Mouse (Mus musculus) embryonic facial prominence, embryonic 15.5 days (tissue): ENCODE results near the gene Stt3b. TPM values are rescaled to one million over a fixed set of nuclear protein-coding genes. Genes with fewer than 3 reads are reported as not detected.

Experiments used
- ATAC-seq: fragments of 200-750 bp; cut with Nextera tagmentation; 2 replicates; pipeline ENCODE4 v1.8.0; 2017; ENCODE audit warnings: low read depth, moderate TSS enrichment; ENCODE audit not compliant: insufficient number of reproducible peaks, low FRiP score, low TSS enrichment
- H3K27ac ChIP-seq: fragments of 300-500 bp; sonication (generic); replicated peaks from 2 replicates; pipeline ENCODE4 v1.5.1; 2015; ENCODE audit warnings: mild to moderate bottlenecking, inconsistent platforms
- H3K27me3 ChIP-seq: fragments of 300-500 bp; sonication (generic); 2 replicates; pipeline ENCODE4 v1.6.1; 2015; ENCODE audit warnings: inconsistent platforms
- H3K36me3 ChIP-seq: fragments of 300-500 bp; sonication (generic); 2 replicates; pipeline ENCODE4 v1.6.1; 2015; ENCODE audit warnings: mild to moderate bottlenecking, inconsistent platforms
- H3K4me1 ChIP-seq: fragments of 300-500 bp; sonication (generic); 2 replicates; pipeline ENCODE4 v1.6.1; 2015; ENCODE audit warnings: inconsistent platforms
- H3K4me2 ChIP-seq: fragments of 300-500 bp; sonication (generic); replicated peaks from 2 replicates; pipeline ENCODE4 v1.6.1; 2015; ENCODE audit warnings: mild to moderate bottlenecking, inconsistent platforms
- H3K4me3 ChIP-seq: fragments of 300-500 bp; sonication (generic); replicated peaks from 2 replicates; pipeline ENCODE4 v1.5.1; 2015; ENCODE audit warnings: mild to moderate bottlenecking, inconsistent platforms
- H3K9ac ChIP-seq: fragments of 300-500 bp; sonication (generic); 2 replicates; pipeline ENCODE4 v1.6.1; 2015; ENCODE audit warnings: inconsistent platforms
- H3K9me3 ChIP-seq: fragments of 300-500 bp; sonication (generic); replicated peaks from 2 replicates; pipeline ENCODE4 v1.6.1; 2016; ENCODE audit warnings: inconsistent platforms
- WGBS: fragments of 180-500 bp; shearing (Covaris S2); methylation state at CpG from one replicate; pipeline ENCODE4 v1.1.7; 2015; 5-methylcytosine and 5-hydroxymethylcytosine counted together
- polyA plus RNA-seq: library from polyadenylated mRNA; unstranded; fragments of >200 nt; fragmentation: Nextera tagmentation; extraction: Ambion mirVana; gene quantifications from 2 replicates; pipeline ENCODE4 v1.2.1, GENCODE M21; 2015

Stt3b gene
- polyA plus RNA-seq, 1 experiment from 2014 or later = 95.3 TPM

DNA sequence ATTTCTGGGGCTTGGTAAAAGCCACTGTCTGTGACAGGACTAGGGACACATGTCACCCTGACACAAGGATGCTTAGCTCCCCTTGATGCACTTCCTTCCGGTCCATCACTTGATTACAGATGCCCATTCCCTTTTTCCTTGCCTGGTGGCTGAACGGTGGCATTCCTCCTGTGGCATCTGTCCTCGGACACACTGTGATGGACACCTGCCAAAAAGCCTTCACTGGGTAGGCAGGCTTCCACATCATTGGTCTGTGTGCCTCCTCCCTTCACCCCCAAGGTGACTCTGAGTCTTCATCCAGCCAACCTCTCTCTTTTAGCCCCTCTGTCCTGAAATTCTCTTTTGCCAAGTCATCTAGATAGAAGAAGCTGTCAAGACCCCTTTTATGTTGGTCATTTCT lies 78.7 kb downstream of the Stt3b start:
- H3K9ac ChIP-seq = no peak overlapping the region
- no peaks in the 10 kb centered on the region for H3K4me1 ChIP-seq
- H3K4me2 ChIP-seq = no peak overlapping the region
- H3K4me3 ChIP-seq = no peak overlapping the region
- H3K9me3 ChIP-seq = no peaks in the 10 kb centered on the region
- 87% methylated on average over 3 of the region's 3 CpGs for WGBS
- H3K27ac ChIP-seq = no peak overlapping the region
- no peaks in the 10 kb centered on the region for H3K27me3 ChIP-seq
- no peak for ATAC-seq
- H3K36me3 ChIP-seq = 0 out of 2 replicates have a peak, but pooled peaks cover 7% of the 10 kb centered on the region

DNA sequence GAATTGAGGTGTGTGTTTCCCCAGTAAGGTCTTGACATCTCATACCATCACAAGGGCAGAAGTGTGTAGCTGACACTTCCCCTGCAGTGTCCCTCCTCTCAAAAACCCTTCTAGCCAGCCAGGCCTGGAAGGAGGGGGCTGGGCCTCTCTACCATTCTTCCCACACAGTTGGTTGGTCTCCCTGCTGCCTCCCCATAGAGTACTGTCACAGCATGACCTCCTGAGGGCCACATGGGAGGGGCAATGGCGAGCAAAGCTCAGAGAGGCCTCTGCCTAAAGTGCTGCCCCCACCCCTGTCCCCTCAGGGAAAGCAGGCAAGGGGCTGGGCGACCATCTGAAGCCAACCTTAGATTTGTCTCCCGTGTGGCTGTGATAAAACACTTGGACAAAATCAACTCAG lies 80.1 kb downstream of the Stt3b start:
- ATAC-seq = no peak
- 33% methylated on average over 3 of the region's 3 CpGs for WGBS
- H3K9ac ChIP-seq = no peak overlapping the region
- no peaks in the 10 kb centered on the region for H3K27me3 ChIP-seq
- H3K27ac ChIP-seq = no peak overlapping the region
- no peaks in the 10 kb centered on the region for H3K9me3 ChIP-seq
- no peak overlapping the region for H3K4me3 ChIP-seq
- H3K36me3 ChIP-seq = 0 out of 2 replicates have a peak, but pooled peaks cover 7% of the 10 kb centered on the region
- H3K4me1 ChIP-seq = no peaks in the 10 kb centered on the region
- no peak overlapping the region for H3K4me2 ChIP-seq

DNA sequence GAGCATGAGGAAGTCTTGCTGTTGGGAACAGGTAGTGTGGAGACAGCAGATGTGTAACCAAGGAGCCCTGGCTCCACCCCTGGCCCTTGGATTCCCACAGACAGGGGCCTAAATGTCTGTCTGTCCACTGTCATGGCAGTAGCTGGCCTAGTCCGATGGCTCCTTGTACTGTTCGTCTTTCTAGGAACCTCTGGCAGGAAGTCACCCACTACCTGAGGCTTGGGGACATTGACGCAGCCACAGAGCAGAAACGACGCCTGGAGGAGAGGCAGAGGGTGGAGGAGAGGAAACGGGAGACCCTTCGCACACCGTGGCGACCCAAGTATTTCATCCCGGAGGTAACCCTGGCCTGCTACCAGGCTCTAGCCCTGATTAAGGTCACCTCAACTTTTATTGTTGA lies 80.5 kb downstream of the Stt3b start:
- Histone ChIP-seq H3K4me1 (no peaks in the 10 kb centered on the region), H3K27ac (no peak overlapping the region), H3K27me3 (no peaks in the 10 kb centered on the region), H3K9ac (no peak overlapping the region), H3K4me2 (no peak overlapping the region), H3K4me3 (no peak overlapping the region), H3K9me3 (no peaks in the 10 kb centered on the region), H3K36me3 (0 out of 2 replicates have a peak, but pooled peaks cover 7% of the 10 kb centered on the region)
- ATAC-seq = no peak
- WGBS = 72% methylated on average over 10 of the region's 10 CpGs

DNA sequence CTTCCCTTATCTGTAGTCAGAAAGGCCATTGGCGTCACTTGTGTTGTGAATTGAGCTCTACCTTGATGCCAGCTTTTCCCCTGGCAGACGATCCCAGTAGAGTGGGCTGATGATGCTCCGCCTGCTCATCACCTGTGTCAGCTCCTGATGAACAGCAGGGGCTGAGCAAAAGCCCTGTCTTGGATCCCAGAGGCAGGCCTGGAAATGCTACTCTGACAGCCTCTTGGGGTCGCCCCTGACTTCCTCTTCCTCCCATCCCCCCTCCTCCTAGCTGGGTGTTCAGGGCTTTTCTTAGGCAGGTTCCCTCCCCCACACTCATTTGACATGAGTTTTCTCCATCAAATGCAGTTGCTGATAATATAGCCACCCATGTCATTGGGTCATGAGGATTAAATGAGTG lies 81.1 kb downstream of the Stt3b start:
- Histone ChIP-seq H3K27me3 (no peaks in the 10 kb centered on the region), H3K27ac (no peak overlapping the region), H3K9me3 (no peaks in the 10 kb centered on the region), H3K4me3 (no peak overlapping the region), H3K4me2 (no peak overlapping the region), H3K4me1 (no peaks in the 10 kb centered on the region), H3K9ac (no peak overlapping the region), H3K36me3 (0 out of 2 replicates have a peak, but pooled peaks cover 7% of the 10 kb centered on the region)
- WGBS = 58% methylated on average over 4 of the region's 4 CpGs
- no peak for ATAC-seq

DNA sequence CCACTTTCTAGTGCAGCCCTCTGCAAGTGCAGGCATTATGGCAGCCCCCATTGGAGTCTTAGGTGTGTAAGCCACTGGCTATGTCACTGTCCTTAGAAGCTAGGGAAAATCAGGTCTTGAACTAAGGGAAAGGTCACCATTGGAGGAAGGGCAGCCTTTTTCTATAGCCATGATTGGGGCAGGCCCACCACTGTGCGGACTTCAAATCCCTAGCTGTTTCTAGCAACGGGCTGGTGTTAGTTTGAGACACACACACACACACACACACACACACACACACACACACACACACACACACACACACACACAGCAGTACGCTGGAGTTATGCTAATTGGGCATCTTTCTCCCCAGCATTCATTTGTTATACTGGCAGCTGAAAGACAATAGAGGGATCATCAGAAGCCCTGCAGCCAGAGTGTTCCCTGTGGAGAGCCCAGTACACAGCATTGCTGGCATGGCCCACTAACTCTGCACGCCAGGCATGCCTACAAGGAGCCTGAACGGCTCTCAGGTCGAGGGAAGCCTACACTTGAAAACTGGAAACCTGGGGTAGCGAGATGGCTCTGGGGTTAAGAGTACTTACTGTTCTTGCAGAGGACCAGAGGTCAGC lies 85.4 kb downstream of the Stt3b start:
- no peak for ATAC-seq

DNA sequence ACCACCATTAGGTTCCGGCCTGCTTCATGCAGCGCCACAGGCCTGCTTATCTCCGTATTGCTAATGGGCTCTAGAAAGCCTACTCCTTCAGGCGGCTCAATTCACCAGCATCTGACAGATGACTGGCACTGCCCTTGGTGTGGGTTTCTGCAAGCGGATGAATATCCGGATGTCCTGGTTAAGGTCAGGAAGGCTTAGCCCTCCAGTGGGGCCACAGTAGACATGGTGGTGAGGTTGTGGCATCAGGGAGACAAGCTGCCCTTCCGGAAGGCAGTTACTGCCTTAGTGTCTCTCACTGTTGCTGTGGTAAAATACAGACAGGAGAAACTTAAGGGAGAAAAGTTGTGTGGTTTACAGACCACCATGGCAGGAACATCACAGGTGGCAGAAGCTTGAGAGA lies 89.0 kb downstream of the Stt3b start:
- H3K27ac ChIP-seq = no peak overlapping the region
- H3K27me3 ChIP-seq = no peaks in the 10 kb centered on the region
- WGBS = 90% methylated on average over 7 of the region's 7 CpGs
- no peak for ATAC-seq
- H3K9me3 ChIP-seq = no peaks in the 10 kb centered on the region
- no peak overlapping the region for H3K4me2 ChIP-seq
- no peak overlapping the region for H3K4me3 ChIP-seq
- no peaks in the 10 kb centered on the region for H3K36me3 ChIP-seq
- H3K9ac ChIP-seq = no peak overlapping the region
- H3K4me1 ChIP-seq = no peaks in the 10 kb centered on the region

More for the DNA sequence above, 85.4 kb downstream of the Stt3b start:
- H3K4me2 ChIP-seq = no peak overlapping the region
- no peak overlapping the region for H3K4me3 ChIP-seq
- no peak overlapping the region for H3K27ac ChIP-seq
- no peaks in the 10 kb centered on the region for H3K9me3 ChIP-seq
- no peak overlapping the region for H3K9ac ChIP-seq
- H3K36me3 ChIP-seq = 0 out of 2 replicates have a peak, but pooled peaks cover 2% of the 10 kb centered on the region
- 45% methylated on average over 7 of the region's 7 CpGs for WGBS
- H3K27me3 ChIP-seq = no peaks in the 10 kb centered on the region
- no peaks in the 10 kb centered on the region for H3K4me1 ChIP-seq

DNA sequence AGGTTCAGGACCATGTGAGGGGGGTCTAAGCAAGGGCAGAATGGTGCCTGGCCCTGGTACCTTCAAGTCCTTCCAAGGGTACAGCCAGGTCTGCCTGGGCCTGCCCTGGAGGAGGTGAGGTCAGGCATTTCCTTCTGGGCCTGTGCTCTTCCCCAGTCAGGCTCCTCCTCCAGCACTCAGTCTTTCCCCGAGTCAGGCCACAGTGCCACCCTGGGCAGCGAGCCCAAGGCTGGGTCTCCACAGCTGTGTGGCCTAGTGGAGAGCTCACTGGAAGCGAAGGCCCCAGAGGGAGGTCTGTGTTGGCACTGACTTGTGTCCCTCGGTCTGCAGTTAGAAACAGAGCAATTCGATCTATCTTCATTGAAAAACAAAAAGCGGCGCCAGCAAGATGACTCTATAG lies 89.8 kb downstream of the Stt3b start:
- H3K4me3 ChIP-seq = no peak overlapping the region
- H3K27ac ChIP-seq = no peak overlapping the region
- H3K4me2 ChIP-seq = no peak overlapping the region
- H3K9ac ChIP-seq = no peak overlapping the region
- WGBS = 68% methylated on average over 7 of the region's 7 CpGs
- ATAC-seq = no peak
- H3K36me3 ChIP-seq = no peaks in the 10 kb centered on the region
- no peaks in the 10 kb centered on the region for H3K27me3 ChIP-seq
- H3K4me1 ChIP-seq = peaks cover 6% of the 10 kb centered on the region; the same call in 1 of the 2 replicates
- no peaks in the 10 kb centered on the region for H3K9me3 ChIP-seq

DNA sequence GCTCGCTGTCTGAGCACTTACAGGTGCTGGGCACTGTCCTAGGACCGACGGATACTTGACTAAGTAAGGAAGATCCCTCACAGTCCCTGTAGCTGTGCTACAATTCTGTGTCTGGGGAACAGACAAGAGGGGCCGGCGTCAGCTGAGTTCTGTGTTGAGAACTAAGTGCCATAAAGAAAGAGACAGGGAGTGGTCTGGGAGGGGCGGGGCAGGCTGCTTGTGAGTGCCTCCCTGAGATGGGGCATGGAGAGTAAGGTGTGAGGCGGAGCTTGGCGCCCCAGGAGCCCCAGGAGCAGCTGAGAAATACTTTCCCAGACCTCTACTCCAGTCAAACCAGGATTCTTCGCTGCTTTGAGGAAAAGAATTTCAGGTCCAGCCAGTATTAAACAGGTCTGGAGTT lies 92.2 kb downstream of the Stt3b start:
- Histone ChIP-seq H3K9me3 (no peaks in the 10 kb centered on the region), H3K27me3 (no peaks in the 10 kb centered on the region), H3K36me3 (no peaks in the 10 kb centered on the region), H3K27ac (no peak overlapping the region), H3K4me1 (peaks cover 14% of the 10 kb centered on the region), H3K4me2 (no peak overlapping the region), H3K4me3 (no peak overlapping the region), H3K9ac (no peak overlapping the region)
- 29% methylated on average over 9 of the region's 9 CpGs for WGBS
- ATAC-seq = no peak

DNA sequence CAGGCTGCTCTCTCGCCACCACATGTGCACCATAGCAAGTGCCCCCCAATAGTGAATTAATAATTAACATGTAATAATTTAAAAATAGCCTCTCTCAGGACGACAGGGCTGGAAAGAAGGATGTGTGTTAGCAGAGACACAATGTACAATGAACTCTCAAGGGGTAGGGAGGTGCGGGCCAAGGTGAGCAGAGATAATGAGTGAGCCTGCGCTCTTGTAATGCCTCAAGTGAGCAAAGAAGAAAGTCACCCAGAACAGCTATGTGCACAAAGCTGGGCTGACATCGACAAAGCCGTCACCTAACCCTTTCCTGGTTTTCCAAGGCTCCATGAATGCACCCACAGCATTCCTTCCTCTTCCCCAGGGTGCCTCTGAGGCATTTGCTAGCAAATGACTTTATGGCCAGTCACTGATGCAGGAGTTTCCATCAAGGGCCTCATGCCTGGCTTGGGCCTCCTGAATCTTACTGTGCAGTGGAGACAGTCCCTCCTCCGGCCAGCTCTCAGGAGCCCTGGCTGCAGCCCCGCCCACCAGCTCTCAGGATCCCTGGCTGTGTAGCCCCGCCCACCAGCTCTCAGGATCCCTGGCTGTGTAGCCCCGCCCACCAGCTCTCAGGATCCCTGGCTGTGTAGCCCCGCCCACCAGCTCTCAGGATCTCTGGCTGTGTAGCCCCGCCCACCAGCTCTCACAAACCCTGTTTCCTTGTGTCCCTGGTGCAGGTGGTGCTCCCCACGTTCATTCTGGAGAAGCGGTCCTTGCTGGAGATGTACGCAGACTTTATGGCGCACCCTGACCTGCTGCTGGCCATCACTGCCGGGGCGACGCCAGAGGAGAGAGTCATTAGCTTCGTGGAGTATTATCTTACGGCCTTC lies 94.2 kb downstream of the Stt3b start:
- ATAC-seq = 0 out of 2 replicates have a peak, but pooled peaks have one; percentile 49
- no peak overlapping the region for H3K4me3 ChIP-seq
- no peaks in the 10 kb centered on the region for H3K36me3 ChIP-seq
- H3K27me3 ChIP-seq = no peaks in the 10 kb centered on the region
- 31% methylated on average over 21 of the region's 21 CpGs for WGBS
- no peak overlapping the region for H3K9ac ChIP-seq
- H3K27ac ChIP-seq = no peak overlapping the region
- peaks cover 14% of the 10 kb centered on the region for H3K4me1 ChIP-seq
- no peak overlapping the region for H3K4me2 ChIP-seq
- no peaks in the 10 kb centered on the region for H3K9me3 ChIP-seq

DNA sequence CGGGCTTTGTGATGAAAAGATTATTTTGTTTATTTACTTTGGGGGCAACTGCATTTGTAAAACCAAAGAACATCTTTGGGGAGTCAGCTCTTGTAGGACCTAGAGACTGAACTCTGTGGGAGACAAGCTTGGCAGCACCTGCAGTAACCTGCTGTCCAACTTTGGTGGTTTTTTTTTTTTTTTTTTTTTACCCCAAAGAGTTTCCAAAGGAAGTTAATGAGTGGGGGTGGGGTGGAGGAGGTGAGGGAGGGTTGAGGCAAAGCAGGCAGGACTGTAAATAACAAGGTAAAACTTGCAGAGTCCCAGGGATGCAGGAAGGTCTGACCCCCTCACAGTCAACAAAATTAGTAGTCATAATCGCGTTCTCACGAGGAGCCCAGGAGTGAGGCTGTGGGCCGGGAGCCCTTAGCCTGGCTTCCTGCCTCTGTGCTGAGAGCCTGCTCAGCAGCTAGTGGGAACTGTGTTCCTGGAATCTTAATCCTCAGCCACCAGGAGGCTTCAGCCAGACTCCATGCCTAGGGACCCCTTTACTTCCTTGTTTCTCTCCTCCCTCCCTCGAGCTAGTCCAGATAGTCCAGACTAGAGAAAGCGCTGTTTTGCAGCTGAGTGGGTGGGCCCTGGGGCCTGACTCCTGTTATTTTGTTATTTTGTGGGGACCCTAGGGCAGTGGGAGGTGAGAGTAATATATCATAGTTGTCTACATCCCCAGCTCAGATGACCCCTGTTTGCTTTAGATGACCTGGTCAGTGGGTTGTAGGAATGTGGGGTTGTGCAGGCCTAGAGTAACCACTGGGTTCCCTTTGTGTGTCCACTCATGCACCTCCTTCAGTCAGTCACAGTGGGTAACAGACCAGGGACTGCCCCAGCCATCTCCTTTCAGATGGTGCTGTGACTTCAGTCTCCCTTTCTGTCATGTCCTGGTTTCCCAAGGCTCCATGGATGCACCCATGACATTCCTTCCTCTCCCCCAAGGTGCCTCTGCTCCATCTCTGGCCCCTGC lies 95.3 kb downstream of the Stt3b start:
- no peaks in the 10 kb centered on the region for H3K27me3 ChIP-seq
- H3K9ac ChIP-seq = no peak overlapping the region
- peaks cover 14% of the 10 kb centered on the region for H3K4me1 ChIP-seq
- H3K36me3 ChIP-seq = no peaks in the 10 kb centered on the region
- 37% methylated on average over 7 of the region's 7 CpGs for WGBS
- no peak for ATAC-seq
- H3K9me3 ChIP-seq = no peaks in the 10 kb centered on the region
- H3K4me3 ChIP-seq = no peak overlapping the region
- no peak overlapping the region for H3K4me2 ChIP-seq
- no peak overlapping the region for H3K27ac ChIP-seq

DNA sequence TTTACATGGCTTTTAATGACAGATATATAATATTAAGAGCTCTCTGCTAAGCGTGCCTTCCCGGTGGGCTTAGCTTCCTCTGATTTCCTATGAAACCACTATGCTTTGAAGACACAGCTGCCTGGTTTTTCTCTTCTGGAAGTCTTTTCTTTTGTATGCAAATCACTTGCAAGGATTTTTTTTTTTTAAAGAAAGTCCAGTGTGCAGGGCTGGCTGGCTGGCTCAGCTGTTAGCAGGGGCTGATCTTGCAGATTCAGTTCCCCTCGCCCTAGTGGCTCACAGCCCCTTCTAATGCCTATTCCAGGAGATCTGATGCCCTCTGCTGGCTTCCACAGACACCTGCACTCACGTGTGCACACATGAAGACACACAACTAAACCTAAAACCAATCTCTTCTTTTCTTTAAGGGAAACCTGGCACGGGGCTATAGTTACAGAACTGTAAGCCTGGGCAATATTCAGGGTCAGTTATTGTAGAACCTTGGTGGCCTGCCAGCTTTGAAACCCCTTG lies 96.4 kb downstream of the Stt3b start:
- ATAC-seq = no peak
- H3K4me3 ChIP-seq = no peak overlapping the region
- peaks cover 14% of the 10 kb centered on the region for H3K4me1 ChIP-seq
- no peak overlapping the region for H3K4me2 ChIP-seq
- H3K27ac ChIP-seq = no peak overlapping the region
- no peaks in the 10 kb centered on the region for H3K9me3 ChIP-seq
- H3K9ac ChIP-seq = no peak overlapping the region
- no peaks in the 10 kb centered on the region for H3K36me3 ChIP-seq
- WGBS = 72% methylated on average over 5 of the region's 5 CpGs
- no peaks in the 10 kb centered on the region for H3K27me3 ChIP-seq
